Mouse (Mus musculus): ENCODE measurements around the gene Trim47.
"Not testable (repeated sequence)": the region's sequence is repeated elsewhere in the genome, so short reads cannot be mapped to it uniquely, and the experiment has no call there.

The Trim47 gene

GRCm38 (mm10) chr11:116138096-116138467 lies 11.1 kb upstream of the Trim47 start:
- no peak for DNase-seq (ENCODE audit: low spot score in 2 of 2)

- DNase-seq (ENCODE audit: low spot score in 2 of 2): no peak
These were observed 7.2 kb upstream of the Trim47 start for GRCm38 (mm10) chr11:116134171-116134570.

GRCm38 (mm10) chr11:116133497-116133896 lies 6.5 kb upstream of the Trim47 start:
- no peak for DNase-seq (ENCODE audit: low spot score in 2 of 2)

GRCm38 (mm10) chr11:116132366-116133333 lies 5.6 kb upstream of the Trim47 start:
- no peak for DNase-seq (ENCODE audit: low spot score in 2 of 2)

GRCm38 (mm10) chr11:116131349-116132170 lies 4.5 kb upstream of the Trim47 start:
- DNase-seq (ENCODE audit: low spot score in 2 of 2): no peak

GRCm38 (mm10) chr11:116130488-116131205 lies 3.6 kb upstream of the Trim47 start, which contains the start of gene Trim65:
Gene Trim65 (minus strand): TSS chr11:116131128.
- peak; percentile 49 to 85 for DNase-seq (ENCODE audit: low spot score in 2 of 2)

- no peak for DNase-seq (ENCODE audit: low spot score in 2 of 2)
These were observed 3.0 kb upstream of the Trim47 start for GRCm38 (mm10) chr11:116129993-116130487.

GRCm38 (mm10) chr11:116129091-116129790 lies 2.2 kb upstream of the Trim47 start:
- no peak for DNase-seq (ENCODE audit: low spot score in 2 of 2)

- DNase-seq (ENCODE audit: low spot score in 2 of 2): no peak
These were observed 976 bp upstream of the Trim47 start for GRCm38 (mm10) chr11:116127986-116128385.

- DNase-seq (ENCODE audit: low spot score in 2 of 2): no peak
These were observed 749 bp downstream of the Trim47 start for GRCm38 (mm10) chr11:116126261-116126660.

- DNase-seq (ENCODE audit: low spot score in 2 of 2): not testable (repeated sequence)
These were observed 5.2 kb downstream of the Trim47 start for GRCm38 (mm10) chr11:116121731-116122245.

- no peak for DNase-seq (ENCODE audit: low spot score in 2 of 2)
These were observed 9.2 kb downstream of the Trim47 start for GRCm38 (mm10) chr11:116117819-116118218.

GRCm38 (mm10) chr11:116117241-116117640 lies 9.8 kb downstream of the Trim47 start:
- no peak for DNase-seq (ENCODE audit: low spot score in 2 of 2)

GRCm38 (mm10) chr11:116111611-116112203 lies 15.3 kb downstream of the Trim47 start:
- DNase-seq (ENCODE audit: low spot score in 2 of 2): no peak

- DNase-seq (ENCODE audit: low spot score in 2 of 2): no peak
These were observed 15.9 kb downstream of the Trim47 start for GRCm38 (mm10) chr11:116111067-116111466.

- no peak for DNase-seq (ENCODE audit: low spot score in 2 of 2)
These were observed 16.5 kb downstream of the Trim47 start for GRCm38 (mm10) chr11:116110540-116110939.

- DNase-seq (ENCODE audit: low spot score in 2 of 2): no peak
These were observed 16.9 kb downstream of the Trim47 start for GRCm38 (mm10) chr11:116110131-116110530.

GRCm38 (mm10) chr11:116109441-116110081 lies 17.4 kb downstream of the Trim47 start:
- no peak for DNase-seq (ENCODE audit: low spot score in 2 of 2)

GRCm38 (mm10) chr11:116108464-116109137 lies 18.4 kb downstream of the Trim47 start:
- no peak for DNase-seq (ENCODE audit: low spot score in 2 of 2)
